Mouse (Mus musculus) 3T3-L1 (cell line): Measurements from ENCODE around the gene Tns4.

Source experiments
- DNase-seq: peaks from one replicate; pipeline ENCODE4 v3.0.0-alpha.2; 2015; ENCODE audit warnings: low read depth, low spot score

Tns4 gene

DNA sequence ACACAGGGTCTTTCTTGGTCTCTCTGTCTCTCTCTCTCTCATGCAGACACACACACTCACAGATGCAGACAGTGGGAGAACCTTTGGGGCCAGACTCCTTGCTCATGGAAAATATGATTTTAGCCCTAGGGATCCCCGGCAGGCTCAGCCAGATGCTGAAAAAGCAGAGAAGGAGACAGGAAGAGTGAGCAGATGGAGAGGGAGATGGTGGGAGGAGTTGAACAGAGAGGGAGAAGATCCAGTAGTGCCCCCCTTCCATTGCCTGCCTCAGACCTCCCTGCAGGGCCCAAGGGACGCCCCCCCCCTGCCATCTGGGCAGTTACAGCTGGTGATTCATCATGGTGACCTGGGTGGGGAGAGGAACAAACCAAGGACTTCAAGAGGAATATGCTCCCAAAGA, 41.5 kb downstream of the Tns4 start:
- peak; percentile 86 for DNase-seq

DNA sequence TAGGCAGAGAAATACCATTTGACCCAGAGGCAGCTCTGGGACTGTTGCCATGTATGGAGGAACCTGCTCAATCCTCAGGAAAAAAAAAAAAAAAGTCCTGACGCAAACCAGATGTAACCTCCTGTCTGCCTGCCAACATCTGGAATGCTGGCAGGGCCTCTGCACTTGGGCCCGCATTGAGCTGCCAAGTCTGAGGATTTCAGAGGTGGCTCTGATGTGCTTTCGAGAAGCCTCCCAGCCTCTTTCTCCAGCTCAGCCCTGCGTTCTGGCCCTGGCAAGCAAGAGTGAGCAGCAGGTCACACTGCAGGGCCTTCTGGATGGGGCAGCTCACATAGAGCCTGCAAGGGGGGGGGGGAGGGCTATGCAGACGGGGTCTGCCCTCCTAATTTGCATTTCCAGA, 42.0 kb downstream of the Tns4 start:
- DNase-seq, result peak; percentile 99

DNA sequence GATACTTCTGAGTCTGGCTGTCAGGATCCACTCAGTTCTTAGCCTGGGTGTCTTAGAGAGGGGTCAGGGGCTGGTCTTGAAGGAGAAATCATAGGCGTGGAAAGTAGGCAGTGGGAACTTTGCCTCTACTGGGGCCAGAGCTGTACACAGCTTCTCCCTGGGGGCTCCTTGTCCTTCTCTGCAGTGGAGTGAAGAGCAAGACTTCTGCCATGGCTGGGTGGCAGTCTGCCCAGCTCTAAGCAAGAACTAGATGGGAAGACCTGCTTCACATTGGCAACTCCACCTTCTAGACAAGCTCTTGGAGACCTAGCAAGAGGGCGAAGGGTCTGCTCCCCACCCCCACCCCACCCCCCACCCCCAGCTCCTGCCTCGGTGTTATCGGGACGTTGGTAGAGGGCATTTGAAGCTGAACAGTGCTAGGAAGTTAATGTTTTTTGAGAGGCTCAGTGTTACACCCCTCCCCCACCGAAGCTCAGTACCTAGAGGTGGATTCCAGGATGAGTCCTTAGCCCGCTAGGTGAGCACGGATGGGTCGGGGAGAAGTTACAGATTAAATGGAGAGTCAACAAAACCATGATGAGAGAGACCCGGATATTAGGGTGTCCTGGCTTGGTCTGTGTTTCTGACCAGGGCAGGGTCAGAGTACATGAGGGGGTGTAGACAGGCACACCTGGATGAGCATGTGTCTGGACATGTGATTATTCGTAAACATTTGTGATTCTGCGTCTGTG, 43.8 kb downstream of the Tns4 start:
- no peak for DNase-seq

DNA sequence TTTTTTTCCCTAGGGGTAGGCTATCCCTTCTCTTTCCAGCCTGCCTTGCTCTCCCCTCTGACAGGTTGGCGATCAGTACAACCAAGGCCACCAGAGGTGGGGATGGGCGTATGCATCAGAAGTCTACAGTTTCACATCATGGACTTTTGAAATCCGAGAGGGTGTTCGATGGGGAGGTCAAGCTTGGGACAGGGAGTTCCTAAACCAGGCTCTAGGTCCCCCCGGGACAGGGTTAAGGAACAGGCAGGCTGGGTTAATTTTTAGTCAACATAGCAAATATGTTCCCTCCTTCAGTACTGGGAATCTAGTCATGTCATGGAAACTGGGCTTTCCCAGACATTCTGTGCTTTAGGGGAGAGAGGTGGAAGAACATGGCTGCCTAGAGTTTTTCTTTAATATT, 44.8 kb downstream of the Tns4 start:
- peak; percentile 26 for DNase-seq

DNA sequence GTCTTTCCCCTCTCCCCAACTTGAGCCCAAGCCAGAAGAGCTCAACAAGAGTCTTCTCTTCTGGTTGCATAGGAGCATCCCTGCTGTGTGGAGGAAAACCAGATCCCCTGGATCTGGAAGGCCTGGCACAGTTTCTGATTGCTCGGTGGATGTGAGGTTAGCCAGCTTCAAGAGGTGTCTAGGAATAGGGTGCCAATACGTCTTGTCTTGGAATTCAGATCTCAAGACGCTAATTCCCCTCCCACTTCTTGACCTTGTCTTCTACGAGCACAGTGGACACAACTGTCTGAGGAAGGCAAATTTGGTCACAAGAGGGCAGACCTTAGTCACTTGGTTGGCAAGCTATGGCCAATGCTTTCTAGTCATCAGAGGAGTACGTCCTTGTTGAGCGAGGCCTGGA, 45.5 kb downstream of the Tns4 start:
- DNase-seq, result peak; percentile 41

DNA sequence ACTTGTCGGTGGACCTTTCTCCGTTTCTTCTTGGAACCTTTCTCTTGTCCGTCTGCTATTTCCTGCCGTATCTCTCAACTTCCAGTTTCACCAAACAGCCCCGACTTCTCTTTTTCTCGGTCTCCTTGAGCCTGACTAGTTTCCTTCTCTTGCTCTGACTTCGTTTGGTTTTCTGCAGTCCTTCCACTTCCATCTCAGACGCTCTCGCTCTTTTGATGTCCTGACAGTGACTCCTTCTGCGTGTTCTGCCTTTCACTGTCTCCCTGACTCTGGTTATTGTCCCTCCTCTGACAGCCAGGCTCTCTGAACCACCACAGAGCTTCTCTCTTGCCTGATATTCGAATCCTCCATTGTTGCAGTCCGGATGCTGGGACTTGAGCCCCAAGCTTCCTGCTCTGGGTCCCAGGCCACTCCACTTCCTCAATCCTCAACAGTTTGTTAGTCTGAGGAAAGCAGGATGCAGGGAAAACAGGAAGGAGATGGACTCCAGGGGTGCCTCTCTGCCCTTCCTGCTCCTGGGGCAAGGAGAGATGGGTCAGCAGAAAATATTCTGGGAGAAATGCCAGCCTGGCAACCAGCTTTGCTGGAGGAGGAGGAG, 46.2 kb downstream of the Tns4 start:
- peak; percentile 43 for DNase-seq

DNA sequence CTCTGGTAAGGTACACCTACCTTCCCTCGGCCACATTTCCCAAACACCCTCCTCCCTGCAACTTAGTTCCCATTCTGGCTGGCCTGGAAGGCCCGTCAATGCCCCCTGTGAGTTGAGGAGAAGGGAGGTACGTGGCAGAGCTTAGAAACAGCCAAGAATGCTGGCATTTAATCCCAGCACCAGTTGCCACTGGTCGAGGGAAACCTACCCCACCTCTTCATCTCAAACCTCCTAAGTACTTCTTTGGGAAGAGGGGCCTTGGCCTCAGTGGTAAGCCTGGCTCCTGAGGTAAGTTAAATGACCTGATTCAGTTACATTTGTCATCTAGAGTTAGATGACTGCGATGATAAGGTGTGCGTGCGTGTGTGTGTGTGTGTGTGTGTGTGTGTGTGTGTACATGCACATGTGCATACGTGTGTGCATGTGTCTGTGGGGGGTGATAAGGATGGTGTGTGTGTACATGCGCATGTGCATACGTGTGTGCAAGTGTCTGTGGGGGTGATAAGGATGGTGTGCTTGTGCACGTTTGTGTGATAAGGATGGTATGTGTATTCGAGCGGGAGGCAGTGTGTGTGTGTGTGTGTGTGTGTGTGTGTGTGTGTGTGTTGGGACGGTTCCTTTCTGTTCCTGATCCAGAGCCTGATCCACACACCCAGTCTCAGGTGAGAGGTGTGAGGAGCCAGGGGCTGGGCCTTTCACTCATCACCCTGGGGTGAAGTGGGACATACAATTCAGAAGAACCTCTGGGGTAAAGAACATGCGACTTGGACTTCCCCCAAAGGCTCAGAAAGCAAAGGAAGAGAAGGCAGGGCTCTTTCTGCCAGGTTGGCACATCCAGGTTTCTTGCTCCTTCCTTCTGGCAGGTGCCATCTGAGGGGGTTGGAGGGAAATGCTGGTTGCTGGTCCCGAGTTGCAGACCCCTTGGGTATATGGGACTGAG, 47.0 kb downstream of the Tns4 start:
- DNase-seq, result no peak

DNA sequence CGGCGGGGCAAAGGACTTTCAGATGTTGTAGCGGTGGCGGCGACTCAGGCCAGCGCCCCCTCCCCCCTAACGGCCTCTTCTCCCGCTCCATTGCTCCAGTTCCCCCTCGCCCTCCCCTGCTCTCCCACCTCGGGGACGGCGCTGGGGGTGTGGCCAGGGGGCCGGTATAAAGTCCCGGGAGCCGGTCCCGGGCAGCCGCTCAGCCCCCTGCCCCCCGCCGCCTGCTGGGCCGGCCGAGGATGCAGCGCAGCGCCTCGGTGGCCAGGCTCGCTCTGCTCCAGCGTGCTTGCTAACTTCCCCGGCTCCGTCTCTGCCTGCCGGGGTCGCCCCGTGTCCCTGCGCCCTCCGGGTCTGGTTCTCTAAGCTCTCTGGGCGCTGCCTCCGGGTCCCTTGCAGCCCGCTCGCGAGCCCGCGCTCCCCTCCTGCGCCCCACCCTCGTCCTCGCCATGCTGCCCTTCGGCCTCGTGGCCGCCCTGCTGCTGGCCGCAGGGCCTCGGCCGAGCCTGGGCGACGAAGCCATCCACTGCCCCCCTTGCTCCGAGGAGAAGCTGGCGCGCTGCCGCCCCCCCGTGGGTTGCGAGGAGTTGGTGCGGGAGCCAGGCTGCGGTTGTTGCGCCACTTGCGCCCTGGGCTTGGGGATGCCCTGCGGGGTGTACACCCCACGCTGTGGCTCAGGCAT, 47.9 kb downstream of the Tns4 start, which contains the start of gene Igfbp4:
Igfbp4 (plus strand) TSS at position 194 of the 679 bp plus-strand sequence.
- DNase-seq, result no peak

DNA sequence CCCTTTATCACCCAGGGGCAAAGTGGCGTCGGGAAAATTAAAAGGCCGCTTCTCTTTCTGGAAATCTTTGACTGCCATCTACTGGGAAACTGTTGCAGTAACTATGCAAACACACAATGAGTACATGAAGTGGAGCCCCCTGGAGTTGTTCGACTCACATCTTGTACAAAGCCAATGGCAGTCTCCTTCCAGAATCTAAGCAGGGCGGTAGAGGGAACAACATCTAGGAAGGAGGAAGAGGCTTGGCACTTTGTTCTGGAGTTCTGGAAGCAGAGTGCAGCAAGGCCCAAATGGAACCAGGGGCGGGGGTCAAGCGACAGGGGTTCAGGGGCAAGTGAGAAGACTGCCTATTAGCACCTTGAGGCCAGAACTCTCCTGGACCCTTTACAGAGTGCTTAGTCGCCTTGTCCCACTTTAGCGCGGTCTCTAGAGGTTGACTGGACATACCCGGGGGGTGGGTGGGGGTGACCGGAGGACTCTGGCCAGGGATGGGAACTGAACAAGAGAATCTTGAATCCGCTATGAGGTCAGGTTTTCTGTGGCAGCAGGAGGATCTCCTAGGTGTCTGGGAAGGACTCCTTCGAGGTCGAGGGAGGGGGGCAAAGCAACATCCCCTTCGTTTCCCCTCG, 48.6 kb downstream of the Tns4 start:
- DNase-seq, result peak; percentile 81

DNA sequence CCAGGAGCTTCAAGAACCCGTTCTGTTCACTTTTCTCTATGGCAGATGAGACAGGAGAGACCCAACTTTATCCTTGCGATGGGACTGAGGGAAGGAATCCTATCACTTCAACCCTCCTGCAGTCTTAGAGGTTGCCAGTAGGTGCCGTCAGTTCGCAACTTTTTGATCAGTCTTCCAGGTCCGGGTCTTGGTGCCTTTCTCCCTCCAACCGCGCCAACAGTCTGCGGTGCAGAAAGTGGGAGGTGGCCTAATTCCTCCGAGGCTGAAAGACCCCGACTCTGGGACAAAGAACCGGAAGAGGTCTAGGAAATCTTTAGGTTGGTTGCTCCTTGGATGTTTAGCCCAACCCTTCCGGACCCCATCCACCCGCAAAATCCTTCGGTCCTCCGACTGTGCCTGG, 49.3 kb downstream of the Tns4 start:
- DNase-seq, result peak; percentile 95

DNA sequence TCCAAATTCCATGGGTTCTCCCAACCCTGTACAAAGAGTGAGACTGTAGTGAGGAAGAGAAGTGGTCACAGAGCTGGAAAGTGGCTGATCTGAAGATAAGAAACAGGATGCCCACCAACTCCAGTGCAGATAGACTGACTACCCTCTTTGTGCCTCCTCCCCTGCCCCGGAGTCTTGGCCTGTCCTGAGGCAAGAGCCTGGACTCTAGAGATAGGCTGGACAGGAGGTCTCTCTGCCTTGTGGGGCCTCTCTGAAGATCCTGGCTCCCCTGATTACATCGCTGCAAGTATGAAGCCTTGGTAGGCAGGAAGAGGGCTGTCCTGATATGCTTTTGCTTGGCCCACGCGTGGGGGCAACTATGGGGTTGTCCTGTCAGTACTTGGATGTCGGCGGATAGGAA, 52.9 kb downstream of the Tns4 start:
- no peak for DNase-seq

DNA sequence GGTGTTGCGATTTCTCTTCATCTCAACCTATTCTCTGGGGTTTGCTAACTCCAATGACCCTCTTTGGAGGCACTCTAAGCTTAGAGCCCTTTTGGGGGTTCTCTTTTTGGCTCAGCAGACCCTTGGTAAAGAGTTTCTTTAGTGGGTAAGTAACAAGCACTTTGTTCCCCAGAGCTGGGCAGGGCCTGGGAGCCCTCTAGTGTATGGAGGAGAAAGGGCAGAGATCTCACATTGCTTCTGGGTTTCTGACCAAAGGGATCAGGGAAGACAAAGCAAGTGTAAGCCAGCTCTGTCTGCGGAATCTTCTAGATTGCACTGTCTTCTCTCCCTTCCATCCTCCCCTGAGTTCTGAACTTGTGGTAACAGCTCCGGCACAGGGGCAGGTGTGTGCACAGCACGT, 53.8 kb downstream of the Tns4 start:
- DNase-seq, result peak; percentile 39

DNA sequence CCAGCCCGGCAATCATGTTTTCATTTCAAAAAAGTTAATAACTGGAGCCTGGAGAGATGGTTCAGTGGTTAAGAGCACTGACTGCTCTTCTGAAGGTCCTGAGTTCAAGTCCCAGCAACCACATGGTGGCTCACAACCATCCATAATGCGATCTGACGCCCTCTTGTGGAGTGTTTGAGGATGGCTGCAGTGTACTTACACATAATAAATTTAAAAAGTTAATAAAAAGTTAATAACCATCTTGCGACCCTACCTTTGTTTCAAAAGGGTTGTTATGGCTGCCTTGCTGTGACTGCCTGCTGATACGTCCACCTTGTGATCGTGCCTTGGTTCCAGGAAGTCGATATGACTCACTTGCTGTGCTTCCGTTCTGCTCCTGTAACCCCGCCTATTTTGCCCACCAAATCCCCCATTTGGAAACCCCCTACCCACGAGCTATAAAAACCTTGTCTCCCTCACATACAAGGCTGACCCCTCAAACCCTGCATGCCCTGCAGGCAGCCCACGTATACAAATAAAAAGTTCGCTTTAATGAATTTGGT, 62.1 kb downstream of the Tns4 start:
- DNase-seq, result no peak

DNA sequence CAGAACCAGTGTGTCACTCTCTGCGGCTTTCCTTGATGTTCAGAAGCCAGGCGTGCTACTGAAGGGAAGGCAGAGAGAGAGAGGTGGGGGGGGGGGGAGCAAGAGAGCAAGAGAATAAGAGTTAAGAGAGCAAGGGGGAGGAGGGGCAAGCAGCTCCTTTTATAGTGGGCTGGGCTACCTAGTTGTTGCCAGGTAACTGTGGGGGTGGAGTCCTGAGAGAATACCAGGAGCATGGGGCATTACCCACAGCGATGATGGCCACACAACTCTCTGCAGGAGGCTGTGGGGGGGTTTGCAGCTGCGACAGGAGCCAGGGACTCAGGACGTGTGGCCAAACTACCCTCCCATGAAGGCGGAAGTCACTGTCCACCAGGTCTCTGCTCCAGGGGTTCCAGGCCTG, 63.2 kb downstream of the Tns4 start:
- DNase-seq, result no peak

DNA sequence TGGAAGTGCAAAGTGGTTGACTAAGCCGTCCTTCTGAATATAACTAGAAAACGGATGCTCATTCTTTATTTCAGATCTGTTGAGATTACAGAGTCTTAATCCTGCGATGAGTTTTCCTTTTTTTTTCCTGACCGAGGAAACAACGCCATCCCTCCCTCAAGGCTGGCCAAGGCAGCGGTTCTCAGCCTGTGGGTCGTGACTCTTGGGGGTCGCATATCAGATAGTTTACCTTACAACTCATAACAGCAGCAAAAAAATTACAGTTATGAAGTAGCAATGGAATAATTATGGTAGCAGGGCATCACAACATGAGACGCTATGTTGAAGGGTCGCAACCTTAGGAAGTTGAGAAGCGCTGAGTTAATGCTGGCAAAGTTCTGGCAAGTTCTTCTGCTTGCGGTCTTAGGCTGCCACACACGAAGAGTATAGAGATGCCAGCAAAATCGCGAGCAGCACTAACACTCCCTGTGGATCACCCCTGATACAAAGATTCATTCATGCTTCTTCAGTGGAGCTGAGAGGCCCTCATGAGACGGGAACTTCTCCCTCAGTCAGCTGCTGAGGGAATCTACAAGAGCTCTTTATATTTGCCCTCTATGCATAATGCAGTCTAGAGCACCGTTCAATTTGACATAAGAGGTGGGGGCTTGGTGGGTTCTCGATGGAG, 64.5 kb downstream of the Tns4 start:
- no peak for DNase-seq

DNA sequence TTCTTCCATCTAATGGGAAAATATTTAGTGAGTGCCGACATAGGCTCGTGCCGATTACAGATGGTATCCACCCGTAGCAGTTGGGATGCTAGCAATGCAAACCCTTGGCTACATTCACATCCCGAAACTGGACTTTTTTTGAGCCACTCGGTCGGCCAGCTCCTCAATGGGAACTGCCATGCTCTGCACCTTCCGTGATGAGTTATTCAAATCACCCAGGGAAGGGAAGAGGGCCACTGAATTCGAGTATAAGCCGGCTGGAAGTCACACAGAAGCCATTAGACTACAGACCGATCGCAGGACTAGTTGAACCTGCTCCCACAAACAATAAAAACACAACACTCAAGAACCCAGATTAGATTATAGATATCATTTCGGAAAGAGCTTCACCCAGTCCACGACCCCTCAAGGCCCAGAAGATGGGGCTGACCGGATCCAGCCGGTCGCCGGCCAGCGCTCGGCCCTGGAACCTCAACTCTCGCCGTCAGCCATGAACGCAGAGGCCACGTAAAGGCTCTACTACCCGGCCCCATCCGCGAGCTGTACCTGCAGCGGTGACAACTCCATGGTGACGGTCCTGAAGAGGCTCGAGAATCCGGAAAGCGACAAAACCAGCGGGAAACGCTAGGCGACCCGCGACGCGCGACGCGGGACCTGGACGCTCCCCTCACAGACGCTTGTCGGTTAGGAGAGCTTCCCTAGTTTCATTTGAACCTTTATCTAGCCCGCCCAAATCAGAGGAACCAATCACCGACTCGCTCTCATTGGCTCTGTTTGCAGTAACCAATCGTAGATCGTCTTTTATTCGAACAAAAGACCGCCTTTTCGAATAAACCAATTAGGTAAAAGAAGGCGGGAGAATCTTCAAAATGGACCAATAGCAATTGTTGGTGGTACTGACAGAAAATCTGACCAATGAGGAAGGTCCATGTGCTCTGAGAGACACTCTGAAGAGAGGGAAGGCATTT, 65.3 kb downstream of the Tns4 start, which contains the start of gene Top2a:
Top2a (minus strand) TSS at position 690 of the 968 bp plus-strand sequence.
- DNase-seq, result peak; percentile 99

DNA sequence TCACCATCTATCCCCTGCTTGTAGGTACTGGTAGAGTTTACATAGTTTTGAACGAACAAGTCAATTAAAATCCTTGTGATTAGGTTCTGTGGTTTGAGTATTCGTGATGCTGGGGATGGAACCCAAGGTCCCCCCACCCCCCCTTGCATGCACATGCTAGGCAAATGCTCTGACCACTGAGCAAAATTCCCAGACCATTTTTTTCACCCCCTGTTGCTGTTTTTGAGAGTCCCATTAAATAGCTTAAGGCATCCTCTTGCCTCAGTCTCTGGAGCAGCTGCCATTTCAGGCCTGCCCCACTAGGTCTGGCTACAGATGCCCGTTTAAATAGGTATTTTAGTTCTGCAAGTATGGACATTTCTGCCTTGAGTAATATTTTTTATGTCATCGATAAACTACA, 66.0 kb downstream of the Tns4 start:
- DNase-seq, result peak; percentile 37

DNA sequence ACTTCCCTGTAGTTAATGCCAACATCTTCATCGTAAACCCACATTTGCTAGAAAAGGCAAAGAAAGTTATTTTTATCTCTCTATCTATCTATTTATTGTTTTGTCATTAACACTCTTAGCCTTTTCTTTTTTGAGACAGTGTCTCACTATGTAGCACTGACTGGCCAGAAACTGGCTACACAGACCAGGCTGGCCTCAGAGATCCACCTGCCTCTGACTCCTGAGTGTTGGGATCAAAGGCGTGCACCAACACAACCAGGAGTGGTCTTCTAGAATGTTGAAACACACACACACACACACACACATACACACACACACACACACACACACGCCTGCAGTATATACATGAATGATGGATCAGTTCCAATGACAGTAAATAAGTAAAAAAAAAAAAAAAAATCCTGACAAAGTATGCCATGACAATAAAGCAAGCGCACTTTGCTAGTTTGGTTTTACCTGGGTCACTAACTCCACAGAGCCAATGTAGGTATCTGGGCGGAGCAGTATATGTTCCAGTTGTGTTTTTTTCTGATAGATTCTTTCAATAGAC, 66.6 kb downstream of the Tns4 start:
- no peak for DNase-seq

DNA sequence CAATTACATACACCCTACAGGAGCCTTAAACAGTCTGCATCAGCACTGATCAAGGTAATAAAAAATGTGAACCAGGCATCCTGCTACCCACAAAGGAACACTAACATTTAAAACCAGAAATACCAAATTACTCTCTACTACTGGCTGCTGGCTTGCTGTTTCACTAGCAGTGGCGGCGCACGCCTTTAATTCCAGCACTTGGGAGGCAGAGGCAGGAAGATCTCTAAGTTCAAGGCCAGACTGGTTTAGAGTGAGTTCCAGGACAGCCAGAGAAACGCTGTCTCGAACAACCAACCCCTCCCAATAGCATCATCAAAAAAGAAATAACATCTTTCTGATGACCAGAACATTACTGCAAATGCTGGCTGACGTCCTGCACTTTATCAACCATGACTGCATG, 69.3 kb downstream of the Tns4 start:
- no peak for DNase-seq
